Mouse (Mus musculus): ENCODE measurements around the gene Arhgap22. TPM values are rescaled to one million over a fixed set of nuclear protein-coding genes. Genes with fewer than 3 reads are reported as not detected.

Arhgap22 gene
- total and polyA plus RNA-seq, 3 experiments = 0.17 to 0.39 (median 0.29) TPM

GRCm38 (mm10) chr14:33371248-33371647 is 157.4 kb downstream of the Arhgap22 start:
- Histone ChIP-seq H3K9ac (ENCODE audit: insufficient read depth, low read depth) (no peak overlapping the region), H3K4me2 (ENCODE audit: insufficient read depth, low read depth, poor library complexity, severe bottlenecking) (no peak overlapping the region), H3K4me3 (replicated peaks in 1 of 3; ENCODE audit: low read depth in 2 of 3, low read length in 2 of 3, poor library complexity in 1 of 3) (no peak overlapping the region), H3K27ac (ENCODE audit: insufficient read depth, low read depth) (no peak overlapping the region), H3K36me3 (replicated peaks in 1 of 2; ENCODE audit: control insufficient read depth in 1 of 2, insufficient read depth in 1 of 2, low read length in 1 of 2) (no peaks in the 10 kb centered on the region), H3K27me3 (replicated peaks) (no peaks in the 10 kb centered on the region), H3K4me1 (ENCODE audit: control insufficient read depth in 1 of 2, insufficient read depth in 2 of 2) (no peaks in the 10 kb centered on the region), H3K79me2 (replicated peaks; ENCODE audit: control insufficient read depth, extremely low read depth, insufficient read depth, poor library complexity, severe bottlenecking) (no peaks in the 10 kb centered on the region), H3K9me3 (replicated peaks; ENCODE audit: low read length) (no peaks in the 10 kb centered on the region)
- dilution Hi-C loops (cut with MboI; ENCODE audit: extremely low pct_ligation_motif_present, extremely low pct_unique_long_range_greater_than_20kb, low sequenced_read_pairs) (no loop called here), in situ Hi-C loops (cut with MboI; ENCODE audit: low pct_ligation_motif_present, low pct_unique_long_range_greater_than_20kb, low sequenced_read_pairs) (no loop called here)
- DNase-seq (ENCODE audit: extremely low read depth) = peak; percentile 56
- TF ChIP-seq RAD21 (IDR thresholded peaks at IDR 0.05; ENCODE audit: low read depth, low read length) (peak; percentile 89), ZC3H11A (IDR thresholded peaks at IDR 0.05; ENCODE audit: low read depth, low read length) (peak; percentile 21), ZMIZ1 (IDR thresholded peaks at IDR 0.05; ENCODE audit: low read depth, low read length) (no peak), CTCF (conservative IDR thresholded peaks at IDR 0.05 in 1 of 2, IDR thresholded peaks at IDR 0.05 in 1 of 2; ENCODE audit: low read depth in 2 of 2, low read length in 2 of 2) (peak; percentile 22 to 90; a peak in 3 of 4 replicates), SMC3 (IDR thresholded peaks at IDR 0.05; ENCODE audit: low read depth, low read length) (peak; percentile 81), ZNF384 (IDR thresholded peaks at IDR 0.05; ENCODE audit: low read depth, low read length) (peak; percentile 53; the same call in 1 of the 2 replicates)

- H3K27me3 ChIP-seq (replicated peaks) = no peaks in the 10 kb centered on the region
- H3K79me2 ChIP-seq (replicated peaks; ENCODE audit: control insufficient read depth, extremely low read depth, insufficient read depth, poor library complexity, severe bottlenecking) = no peaks in the 10 kb centered on the region
- H3K4me3 ChIP-seq (replicated peaks in 1 of 3; ENCODE audit: low read depth in 2 of 3, low read length in 2 of 3, poor library complexity in 1 of 3) = no peak overlapping the region
- H3K4me1 ChIP-seq (ENCODE audit: control insufficient read depth in 1 of 2, insufficient read depth in 2 of 2) = no peaks in the 10 kb centered on the region
- no peak for TF ChIP-seq USF2 (conservative IDR thresholded peaks at IDR 0.05; ENCODE audit: low read depth, low read length)
- no peak for TF ChIP-seq JUND (conservative IDR thresholded peaks at IDR 0.05; ENCODE audit: low read depth, low read length)
- no peak for TF ChIP-seq GABPA (IDR thresholded peaks at IDR 0.05; ENCODE audit: insufficient replicate concordance, low read depth, low read length)
- no peak for TF ChIP-seq TCF12 (IDR thresholded peaks at IDR 0.05; ENCODE audit: low read depth, low read length)
- TF ChIP-seq USF1 (IDR thresholded peaks at IDR 0.05; ENCODE audit: low read depth, low read length) = no peak
- TF ChIP-seq HCFC1 (IDR thresholded peaks at IDR 0.05; ENCODE audit: low read depth, low read length) = no peak
- TF ChIP-seq SMC3 (IDR thresholded peaks at IDR 0.05; ENCODE audit: low read depth, low read length) = no peak
- TF ChIP-seq EP300 (IDR thresholded peaks at IDR 0.05; ENCODE audit: low read length) = no peak
- no peak for TF ChIP-seq RCOR1 (conservative IDR thresholded peaks at IDR 0.05; ENCODE audit: low read depth, low read length)
- TF ChIP-seq BHLHE40 (IDR thresholded peaks at IDR 0.05; ENCODE audit: low read depth, low read length) = no peak
- TF ChIP-seq JUN (IDR thresholded peaks at IDR 0.05; ENCODE audit: insufficient read depth, low read depth, low read length) = no peak
- TF ChIP-seq SIN3A (IDR thresholded peaks at IDR 0.05; ENCODE audit: low read length) = no peak
- TF ChIP-seq RAD21 (IDR thresholded peaks at IDR 0.05; ENCODE audit: low read depth, low read length) = no peak
- TF ChIP-seq ETS1 (conservative IDR thresholded peaks at IDR 0.05; ENCODE audit: low read depth, low read length) = no peak
- no peak for TF ChIP-seq CHD1 (IDR thresholded peaks at IDR 0.05; ENCODE audit: low read depth, low read length)
- TF ChIP-seq ZMIZ1 (IDR thresholded peaks at IDR 0.05; ENCODE audit: low read depth, low read length) = no peak
- TF ChIP-seq POLR2AphosphoS2 (IDR thresholded peaks at IDR 0.05; ENCODE audit: low read depth, low read length) = no peak
- dilution Hi-C loops (cut with MboI; ENCODE audit: extremely low pct_ligation_motif_present, extremely low pct_unique_long_range_greater_than_20kb, low sequenced_read_pairs) (no loop called here), in situ Hi-C loops (cut with MboI; ENCODE audit: low pct_ligation_motif_present, low pct_unique_long_range_greater_than_20kb, low sequenced_read_pairs) (no loop called here)
- H3K9ac ChIP-seq (ENCODE audit: insufficient read depth, low read depth) = no peak overlapping the region
- peaks cover 0 to 3% of the 10 kb centered on the region in 2 experiments for H3K36me3 ChIP-seq (replicated peaks in 1 of 2; ENCODE audit: control insufficient read depth in 1 of 2, insufficient read depth in 1 of 2, low read length in 1 of 2)
- no peak overlapping the region for H3K4me2 ChIP-seq (ENCODE audit: insufficient read depth, low read depth, poor library complexity, severe bottlenecking)
- no peak for DNase-seq (ENCODE audit: extremely low read depth)
- no peaks in the 10 kb centered on the region for H3K9me3 ChIP-seq (replicated peaks; ENCODE audit: low read length)
- no peak overlapping the region for H3K27ac ChIP-seq (ENCODE audit: insufficient read depth, low read depth)
Observed at GRCm38 (mm10) chr14:33373271-33373670, 159.4 kb downstream of the Arhgap22 start.

Measured in CH12.LX (cell line).